Mouse (Mus musculus): ENCODE measurements at regions not wholly inside any gene's neighbourhood (a gene's known extent, or its start where the extent isn't known, plus 50 kb on each side); places are given as distances from the start of the nearest gene placed in this dataset.
A peak's percentile ranks its signal among the peaks of the same experiment; 100 is the strongest.

DNA sequence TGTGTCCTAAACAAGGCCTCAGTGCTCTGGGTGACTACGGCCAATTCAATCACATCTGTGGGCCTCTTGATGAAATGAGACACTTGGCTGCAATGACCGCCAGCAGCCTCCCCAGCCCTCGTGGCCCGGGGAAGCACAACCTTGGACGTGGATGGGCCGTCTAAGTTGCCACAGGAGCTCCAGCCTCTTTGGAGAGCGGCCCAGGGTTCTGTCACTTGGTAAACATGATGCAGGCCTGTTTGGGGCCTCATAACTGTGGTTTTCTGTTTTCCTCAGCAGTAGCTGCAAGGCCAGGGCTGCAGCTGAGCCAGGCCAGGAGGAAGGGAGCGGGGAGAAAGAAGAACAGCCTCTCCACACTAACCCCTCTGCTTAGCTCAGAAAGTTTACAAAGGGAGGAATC lies 105.2 kb upstream of the Zmiz1 start:
- peak; percentile 70 for DNase-seq

DNA sequence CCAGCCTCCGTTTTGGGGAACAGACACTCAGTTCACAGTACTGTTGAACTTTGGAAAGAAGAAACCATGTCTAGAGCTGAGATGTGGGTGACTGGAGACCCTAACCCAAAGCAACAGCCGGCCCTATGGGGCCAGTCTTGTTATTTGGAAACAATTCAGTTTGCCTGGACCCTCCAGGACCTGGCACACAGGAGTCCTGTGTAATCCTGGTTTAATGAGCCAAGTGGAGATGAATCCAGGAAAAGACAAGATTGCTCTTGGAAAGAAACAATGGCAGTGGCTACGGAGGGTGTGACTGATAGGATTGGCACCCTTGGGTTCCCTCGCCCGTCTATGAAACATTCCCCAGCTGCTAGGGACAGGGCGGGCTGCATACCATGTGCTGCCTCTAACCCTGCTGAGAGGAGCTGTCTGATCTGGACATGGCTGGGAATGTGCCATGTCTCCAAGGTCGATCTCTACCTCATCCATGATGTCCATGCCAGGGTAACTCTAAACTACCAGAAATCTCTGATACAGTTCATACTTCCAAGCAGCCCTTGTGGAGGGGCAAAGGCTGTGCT lies 104.6 kb upstream of the Zmiz1 start:
- DNase-seq, result no peak

DNA sequence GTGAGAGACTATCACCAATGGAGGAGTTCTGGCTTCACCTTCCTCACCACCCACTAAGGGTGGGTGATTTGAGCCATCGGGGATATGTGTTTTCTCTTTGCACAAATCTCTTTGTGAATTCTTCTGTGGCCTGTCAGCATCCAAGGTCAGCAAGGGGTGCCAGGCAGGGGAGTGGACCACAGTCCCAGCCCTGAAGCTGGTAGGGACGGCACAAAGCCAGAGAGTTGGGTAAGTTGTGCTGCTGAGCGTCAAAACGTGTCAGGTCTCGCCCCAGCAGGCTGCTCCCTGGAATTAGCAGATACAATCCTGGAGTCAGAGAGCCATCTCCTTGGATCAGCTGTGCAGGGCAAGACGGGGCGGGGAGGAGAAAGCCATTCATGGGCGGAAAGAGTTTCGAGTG lies 101.2 kb upstream of the Zmiz1 start:
- DNase-seq, result no peak

DNA sequence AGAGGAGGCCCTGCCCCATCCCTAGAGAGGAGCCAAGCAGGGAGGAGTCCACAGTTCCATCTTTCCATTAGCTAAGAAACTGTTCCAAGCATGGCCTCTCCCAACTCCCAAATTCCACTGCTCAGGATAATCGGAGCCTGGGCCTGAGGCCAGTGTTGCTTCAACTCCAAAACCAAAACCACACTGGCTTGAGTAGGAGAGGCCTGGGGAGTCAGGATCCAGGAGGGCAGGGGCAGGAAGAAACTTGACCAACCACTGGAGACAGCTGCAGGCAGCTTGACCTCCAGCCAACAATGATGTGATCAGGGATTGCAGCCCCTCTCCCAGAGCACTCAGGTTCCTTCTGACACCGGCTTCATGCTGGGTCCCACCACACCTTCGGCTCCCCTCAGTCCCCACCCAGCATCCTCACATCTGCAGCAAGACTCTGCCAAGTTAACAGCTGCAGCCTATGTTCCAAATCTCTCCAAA lies 99.1 kb upstream of the Zmiz1 start:
- DNase-seq, result peak; percentile 56

DNA sequence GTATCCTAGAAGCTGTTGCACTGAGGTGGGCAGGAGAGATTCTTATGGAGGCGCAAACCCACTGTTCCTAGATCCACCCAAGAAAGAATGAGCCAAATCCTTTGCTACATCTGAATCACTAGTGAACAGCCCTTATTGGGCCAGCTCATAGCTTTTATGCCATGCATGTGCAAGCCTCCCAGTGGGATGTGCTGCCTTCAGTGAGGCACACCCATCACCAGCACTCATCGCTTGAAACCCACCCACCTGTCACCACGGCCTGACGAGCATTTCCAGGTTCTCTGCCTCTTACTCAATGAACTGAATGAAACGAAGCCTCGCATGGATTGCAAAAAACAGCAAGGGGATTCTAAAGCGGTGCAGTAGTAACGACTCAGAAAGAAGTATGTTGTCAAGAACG lies 98.3 kb upstream of the Zmiz1 start:
- DNase-seq, result no peak

DNA sequence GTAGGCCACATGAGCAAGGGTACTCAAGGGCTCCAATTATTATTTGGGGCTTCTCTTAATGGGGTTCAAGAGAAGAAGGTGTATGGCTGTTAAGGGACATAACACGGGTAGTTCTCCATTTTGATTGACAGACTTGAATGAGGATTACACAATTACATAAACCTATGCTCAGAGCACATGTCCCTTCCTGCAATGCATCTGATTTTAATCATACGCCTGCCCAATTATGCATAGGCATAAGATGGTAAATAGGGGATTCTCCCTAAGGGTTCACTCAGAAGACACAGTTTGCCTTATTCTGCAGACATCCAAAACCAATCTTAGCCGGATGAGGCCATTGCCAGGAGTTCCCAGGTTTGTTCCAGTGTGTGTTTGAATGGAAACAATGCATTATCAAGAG lies 97.9 kb upstream of the Zmiz1 start:
- no peak for DNase-seq

DNA sequence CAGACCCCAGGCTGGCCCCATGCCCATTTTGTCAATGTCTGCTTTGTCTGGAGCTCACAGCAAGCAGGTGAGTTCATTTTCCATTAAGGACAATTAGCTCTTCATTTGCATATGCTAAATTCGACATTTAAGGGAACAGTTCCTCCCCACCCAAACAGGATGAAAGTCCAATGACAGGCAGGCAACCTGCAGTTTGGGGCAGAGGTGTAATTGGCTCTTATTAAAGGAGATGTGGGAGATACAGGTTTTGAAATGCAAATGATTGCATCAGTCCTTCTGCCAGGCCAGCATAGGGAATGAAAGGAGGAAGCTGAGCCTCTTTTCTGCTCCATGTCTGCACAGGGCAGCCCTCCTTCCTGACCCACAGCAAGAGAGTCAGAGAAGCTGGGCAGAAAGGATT lies 96.2 kb upstream of the Zmiz1 start:
- no peak for DNase-seq

DNA sequence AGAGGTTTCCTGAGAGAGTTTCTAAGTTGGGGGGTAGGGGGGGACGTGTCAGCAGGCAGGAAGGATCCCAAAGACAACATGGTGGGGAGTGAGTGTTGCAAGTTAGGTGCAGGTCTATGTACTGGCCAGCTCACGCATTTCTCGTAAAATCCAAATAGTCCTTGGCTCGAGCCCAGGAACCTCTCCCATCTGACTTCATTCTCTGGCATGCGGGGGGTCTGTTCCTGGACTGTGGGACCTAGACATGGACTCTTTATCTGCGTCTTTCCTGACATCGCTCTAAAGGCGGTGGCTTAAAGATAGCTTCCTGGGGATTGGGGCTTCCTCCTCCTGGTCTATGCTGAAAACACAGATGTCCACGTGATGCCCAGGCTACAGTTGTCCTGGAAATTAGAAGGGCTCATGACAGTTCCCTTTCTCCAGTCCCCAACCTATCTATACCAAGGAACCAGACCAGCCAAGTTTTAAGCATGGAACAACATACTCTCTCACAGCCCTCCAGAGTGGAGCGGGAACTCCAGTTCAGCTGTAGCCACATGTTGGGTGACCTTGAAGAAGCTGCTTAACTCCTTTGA lies 93.7 kb upstream of the Zmiz1 start:
- peak; percentile 53 for DNase-seq

DNA sequence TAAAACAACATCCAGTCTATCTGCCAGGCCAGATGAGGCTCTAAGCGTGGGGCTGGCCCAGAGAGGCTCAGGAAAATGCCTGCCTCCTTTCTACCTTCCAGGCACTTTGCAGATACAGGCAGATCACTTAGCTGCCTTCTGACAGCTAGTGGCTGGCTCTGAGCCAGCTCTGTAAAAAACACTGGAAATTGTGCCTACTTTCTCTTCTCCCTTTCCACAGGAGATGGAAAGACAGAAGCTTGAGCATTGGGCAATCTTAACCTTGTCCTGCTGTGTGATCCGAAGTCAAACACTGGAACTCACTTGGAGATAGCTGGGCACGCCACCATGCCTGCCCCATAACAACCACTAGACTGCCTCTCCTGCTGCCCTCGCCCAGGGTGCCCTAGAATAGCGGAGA lies 93.0 kb upstream of the Zmiz1 start:
- no peak for DNase-seq

DNA sequence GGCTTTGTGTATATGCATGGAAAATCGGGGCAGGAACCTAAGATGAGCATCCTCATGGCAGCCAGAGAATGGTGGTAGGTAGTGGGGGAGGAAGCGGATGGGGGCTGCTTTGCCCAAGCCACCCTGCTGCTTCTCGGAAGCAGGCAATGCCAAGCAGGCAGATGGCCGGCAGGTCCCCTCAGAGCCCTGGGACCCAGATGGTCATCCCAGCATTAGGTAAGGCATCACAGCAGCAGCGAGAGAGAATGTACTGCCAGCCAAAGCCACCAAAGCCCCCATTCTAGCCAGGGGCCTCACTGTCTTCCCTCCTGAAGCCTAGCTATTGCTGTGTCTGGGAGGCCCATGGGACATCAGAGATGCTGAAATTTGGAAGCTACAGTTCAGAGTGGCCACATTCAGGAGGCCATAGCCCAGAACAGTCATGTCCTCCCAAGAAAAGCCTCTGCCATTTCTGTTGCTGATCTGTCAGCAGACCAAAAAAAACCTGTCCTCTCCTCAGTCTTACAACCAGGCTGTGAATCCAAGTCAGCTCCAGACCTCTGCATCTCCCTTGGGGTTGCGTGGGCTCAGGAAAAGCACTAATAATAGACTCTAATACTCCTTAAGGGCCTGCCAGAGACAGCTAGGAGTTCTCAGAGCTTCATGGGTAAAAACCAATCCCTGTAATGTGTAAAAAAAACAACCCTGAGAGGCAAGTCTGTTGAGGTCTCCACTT lies 88.5 kb upstream of the Zmiz1 start:
- no peak for DNase-seq

DNA sequence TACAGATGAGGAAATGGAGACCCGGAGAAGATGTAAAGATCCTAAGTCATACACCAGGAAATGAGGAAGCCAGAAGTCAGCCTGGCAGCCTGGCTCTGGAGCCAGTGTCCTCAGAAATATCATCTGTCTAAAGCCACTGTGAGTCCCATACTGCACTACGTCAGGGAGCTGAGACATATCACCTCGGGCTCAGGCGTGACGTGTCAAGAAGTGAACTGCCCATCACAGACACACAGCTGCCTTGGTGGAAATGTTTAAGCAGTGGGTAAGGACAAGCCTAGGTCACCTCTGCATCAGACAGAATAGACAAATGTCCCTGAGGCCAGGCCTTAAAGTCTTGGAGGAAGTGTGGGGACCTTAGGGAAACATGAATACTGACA lies 88.0 kb upstream of the Zmiz1 start:
- no peak for DNase-seq

DNA sequence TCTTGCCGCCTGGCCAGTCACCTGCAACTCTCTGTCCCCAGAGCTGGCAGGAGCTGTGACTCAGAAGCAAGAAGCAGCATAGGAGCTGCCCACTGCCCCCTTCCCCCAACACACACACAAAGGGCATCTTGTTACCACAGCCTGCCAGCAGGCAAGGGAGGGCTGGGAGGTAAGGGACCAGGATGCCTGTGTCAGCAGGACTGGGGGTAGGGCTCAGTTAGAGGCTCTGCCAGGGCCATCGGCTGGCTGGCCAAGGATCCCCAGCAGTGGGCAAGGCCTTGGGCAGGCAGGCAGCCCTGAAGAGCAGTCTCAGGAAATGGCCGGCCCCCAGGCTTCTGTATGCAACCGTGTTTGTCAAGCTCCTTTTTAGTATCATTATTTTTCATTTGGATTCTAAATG lies 87.3 kb upstream of the Zmiz1 start:
- no peak for DNase-seq

DNA sequence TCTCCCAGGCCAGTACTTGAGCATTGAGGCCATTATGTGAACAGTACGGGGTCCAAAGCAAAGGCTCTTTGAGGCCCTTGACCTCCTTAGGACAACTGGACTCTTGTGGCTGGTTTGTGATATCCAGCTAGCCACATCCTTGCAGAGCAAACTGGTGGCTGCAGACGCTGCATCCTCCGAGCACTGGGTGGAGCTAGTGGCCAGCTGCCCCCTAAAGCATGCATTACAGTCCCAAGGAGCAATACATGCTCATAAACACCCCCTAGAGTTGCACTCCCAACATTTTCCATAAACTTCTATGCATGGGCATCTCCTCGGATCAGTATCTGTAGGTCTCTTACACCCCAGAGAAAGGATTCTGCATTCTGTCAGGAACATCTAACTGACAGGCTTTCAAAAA lies 86.4 kb upstream of the Zmiz1 start:
- DNase-seq, result peak; percentile 26

DNA sequence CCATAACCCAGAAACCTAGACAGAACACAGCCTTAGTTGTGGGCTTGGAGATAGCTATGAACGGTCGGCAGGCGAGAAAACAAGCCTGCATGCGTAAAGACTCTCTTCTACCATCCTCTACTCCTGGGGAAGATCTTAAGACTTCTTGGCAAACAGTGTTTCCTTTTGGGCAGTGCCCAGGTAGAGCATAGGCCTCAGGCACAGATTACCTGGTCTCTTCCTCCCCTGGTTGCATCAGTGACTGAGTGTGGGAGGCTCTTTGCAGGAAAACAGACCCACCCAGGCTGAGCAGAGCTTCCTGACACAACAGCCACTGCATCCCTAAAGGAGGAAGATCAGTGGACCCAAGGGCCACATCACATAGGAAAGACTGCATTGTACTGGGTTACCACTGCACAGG lies 85.8 kb upstream of the Zmiz1 start:
- DNase-seq, result no peak

DNA sequence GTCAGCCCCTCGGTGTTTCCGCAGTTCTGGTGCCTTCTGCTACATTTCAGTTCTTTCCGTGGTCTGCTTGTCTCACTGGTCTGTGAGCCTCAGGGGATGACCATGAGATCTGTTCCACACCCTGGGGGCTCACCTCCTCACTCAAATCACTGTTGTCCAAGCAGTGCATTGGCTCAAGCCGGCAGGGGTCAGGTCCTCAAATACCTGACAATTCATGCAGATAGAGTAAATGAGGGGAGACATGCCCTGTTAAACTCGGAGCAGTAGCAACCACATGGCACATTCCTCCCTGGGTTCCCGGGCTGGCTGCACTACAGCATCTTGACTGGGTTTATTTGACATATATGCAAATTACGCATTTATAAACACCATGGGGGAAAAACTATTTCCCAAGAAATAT lies 84.0 kb upstream of the Zmiz1 start:
- no peak for DNase-seq

DNA sequence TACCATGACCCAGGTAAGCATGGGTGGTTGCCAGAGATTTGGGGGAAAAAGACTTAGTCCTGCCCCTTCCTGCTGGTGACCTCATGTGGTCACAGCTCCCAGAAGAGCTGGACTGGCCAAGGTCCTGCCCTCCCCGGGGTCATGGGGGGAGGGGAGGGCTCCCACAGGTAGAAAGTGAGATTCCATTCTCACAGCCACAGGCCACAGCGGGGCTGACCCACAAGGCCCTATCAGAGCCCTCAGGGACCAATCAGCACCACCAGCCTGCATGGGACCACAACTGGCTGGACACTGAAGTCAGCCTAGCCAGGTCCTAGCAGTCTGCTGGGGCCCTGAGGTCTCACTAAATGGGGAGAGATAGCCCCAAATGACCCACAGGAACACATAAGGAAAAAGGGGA lies 81.9 kb upstream of the Zmiz1 start:
- DNase-seq, result no peak

DNA sequence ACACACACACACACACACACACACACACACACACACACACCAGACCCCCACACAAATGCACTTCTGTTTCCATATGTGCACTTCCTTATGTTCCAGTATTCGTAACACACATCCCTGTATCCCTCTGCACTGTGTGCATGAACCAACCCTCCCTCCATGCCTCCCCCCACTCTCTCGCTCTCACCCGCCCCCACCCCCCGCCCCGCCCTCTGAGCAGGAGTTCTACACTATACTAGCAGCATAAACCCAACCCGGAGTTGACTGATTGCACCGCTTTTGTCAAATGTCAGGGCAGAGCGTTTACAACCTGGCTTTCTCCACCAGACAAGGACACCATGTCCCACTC lies 81.5 kb upstream of the Zmiz1 start:
- DNase-seq, result no peak

DNA sequence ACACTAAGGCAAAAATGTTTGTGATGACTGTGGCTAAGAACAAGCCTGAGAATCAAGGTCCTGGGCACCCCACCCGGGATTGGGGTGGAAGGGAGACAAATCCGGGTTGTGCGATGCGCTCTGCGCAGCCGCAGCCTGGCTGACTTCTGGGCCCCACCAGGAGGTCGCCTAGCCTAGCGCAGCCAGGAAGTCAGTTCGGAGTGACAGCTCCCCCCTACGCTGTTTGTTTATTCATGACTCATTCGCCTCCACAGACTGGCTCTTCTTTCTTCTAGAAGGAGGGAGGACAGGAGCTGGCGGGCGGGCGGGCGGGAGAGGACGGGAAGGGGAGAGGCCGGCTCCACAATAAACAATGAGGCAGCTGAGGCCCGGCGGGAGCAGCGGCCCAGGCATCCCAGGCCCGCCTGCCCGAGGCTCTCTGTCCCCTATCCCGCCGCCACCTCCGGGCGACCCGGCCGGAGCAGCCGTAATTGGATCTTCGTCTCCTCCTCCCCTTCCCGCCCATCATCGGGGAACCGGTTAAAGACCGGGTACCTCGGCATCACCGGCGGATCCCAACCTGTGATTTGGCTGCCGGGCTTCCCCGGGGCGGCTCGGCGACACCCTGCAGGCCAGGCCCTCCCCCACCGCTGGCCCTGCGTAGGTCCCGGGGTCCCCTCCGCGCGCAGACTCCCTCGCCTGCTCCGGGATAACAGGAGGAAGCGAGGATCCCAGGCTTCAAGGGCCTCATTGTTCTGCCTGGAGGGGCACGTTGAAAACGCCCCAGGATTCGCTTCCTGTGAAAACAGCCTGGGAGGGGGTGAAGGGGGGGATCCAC lies 80.9 kb upstream of the Zmiz1 start:
- peak; percentile 92 for DNase-seq

DNA sequence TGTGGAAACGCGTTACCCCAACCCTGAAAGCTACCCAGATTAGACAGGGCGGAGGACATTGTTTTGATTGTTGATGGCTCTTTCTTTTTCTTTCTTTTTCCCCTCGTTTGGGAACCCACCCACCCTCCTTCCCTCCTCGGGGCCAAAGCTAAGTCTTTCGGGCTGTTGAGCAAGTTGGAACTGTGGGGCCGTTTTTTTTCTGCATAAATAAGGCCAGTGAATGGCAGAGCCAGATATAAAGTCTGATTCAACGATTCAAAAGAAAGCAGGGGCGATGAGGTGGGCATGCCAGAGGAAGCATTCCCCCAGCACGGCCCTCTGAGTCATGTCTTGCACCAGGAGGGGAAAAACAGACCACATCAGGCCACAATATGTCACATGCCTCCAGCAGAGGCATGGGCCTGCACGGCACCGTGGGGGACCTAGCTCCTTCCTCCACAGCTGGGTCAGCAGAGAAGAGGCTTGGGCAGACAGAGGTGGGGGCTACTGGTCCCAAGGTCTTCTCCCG lies 80.2 kb upstream of the Zmiz1 start:
- DNase-seq, result peak; percentile 37

DNA sequence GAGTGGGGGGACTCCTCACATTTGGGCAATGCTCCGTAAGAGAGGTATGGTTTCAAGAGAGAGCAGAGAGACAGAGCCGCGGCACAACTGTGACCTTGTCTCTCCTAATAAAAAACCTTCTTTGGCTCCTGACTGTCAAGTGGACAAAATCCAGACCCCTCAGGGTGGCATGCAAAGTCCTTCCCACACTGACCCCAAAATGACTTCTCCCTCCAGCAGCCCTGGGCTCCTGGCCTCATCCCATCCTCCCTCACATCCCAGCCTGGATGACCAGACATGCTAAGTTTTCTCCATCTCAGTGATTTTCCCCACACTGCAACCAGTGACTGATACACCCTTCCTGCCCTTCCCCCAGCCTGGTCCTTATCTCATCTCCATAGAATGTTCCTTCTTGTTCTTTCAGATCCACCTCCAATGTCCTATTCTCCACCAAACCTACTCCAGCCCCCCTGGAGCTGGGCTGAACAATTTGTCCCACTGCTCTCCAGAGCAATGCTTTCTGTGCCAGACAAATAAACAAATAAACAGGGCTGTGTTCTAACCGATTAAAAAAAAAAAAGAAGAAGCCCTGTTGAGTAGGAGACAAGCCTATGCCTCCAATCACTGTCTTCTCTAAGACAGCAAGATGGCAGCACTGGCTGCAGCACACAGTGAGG lies 75.7 kb upstream of the Zmiz1 start:
- DNase-seq, result peak; percentile 24

DNA sequence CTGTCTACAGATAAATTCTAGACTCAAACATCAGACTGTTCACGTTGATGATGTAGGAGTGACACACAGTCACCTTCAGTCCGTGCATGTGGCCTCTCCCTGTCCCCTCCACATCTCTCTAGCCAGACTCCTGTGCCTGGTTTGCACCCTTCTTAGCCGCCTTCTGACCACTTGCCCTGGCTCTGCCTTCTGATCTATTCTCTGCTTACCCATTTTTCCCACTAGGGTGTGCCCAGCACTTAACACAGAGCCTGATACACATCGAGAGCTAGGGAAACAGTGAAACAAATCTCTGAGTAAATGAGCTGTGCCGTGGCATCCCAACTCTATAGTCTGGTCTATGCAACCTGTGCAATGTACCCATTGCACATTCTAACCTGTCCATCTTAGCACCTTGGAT lies 73.3 kb upstream of the Zmiz1 start:
- peak; percentile 60 for DNase-seq

DNA sequence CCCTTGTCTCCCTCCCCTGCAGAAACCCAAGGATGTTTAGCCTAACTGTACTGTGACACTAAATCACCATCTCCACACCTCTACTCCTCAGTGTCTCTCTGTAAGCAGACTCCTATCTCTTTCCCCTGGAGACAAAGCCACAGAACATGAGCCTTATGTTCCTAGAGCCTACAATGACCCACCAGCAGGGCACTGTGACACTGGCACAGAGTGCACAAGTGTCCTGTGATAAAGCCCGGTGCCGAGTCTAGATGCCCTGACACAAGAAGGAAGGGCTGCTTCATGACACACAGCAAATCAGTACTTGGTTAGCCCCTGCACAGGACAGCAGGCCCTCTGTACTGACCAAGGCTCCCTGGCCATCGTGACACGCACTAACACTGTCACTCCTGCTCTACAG lies 71.2 kb upstream of the Zmiz1 start:
- DNase-seq, result no peak

DNA sequence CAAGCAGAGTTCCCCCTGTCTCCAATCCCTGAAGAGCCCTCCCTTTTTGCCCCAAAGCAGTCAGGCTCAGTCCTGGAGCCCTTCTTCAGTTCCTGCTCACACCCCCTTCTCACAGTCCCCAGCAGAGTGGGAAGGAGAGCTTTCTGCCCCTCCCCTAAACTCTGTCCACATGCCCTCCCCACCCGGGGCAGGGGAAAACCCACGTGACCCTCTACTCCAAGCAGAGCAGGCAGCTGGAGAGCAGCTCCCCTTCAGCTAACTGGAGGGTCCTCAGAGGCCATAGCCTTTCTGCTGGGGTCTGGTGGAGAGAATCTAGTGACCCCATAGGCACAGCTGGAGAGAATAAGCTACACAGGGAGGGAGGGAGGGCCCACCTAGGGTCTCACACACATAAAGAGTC lies 69.7 kb upstream of the Zmiz1 start:
- no peak for DNase-seq

All from lung, postnatal 36 days (tissue).